Mouse (Mus musculus) neural tube, embryonic 13.5 days (tissue): ENCODE results near the gene Iqcb1. TPM values are rescaled to one million over a fixed set of nuclear protein-coding genes. Genes with fewer than 3 reads are reported as not detected.

ENCODE experiments used
- ATAC-seq: fragments of 200-750 bp; cut with Nextera tagmentation; 2 replicates; pipeline ENCODE4 v1.8.0; 2017; ENCODE audit warnings: low read depth, mild to moderate bottlenecking, moderate TSS enrichment, moderate library complexity
- H3K27ac ChIP-seq: fragments of 300-500 bp; sonication (generic); replicated peaks from 2 replicates; pipeline ENCODE4 v1.5.1; 2015; ENCODE audit warnings: moderate library complexity, mild to moderate bottlenecking, inconsistent platforms
- H3K27me3 ChIP-seq: fragments of 300-500 bp; sonication (generic); 2 replicates; pipeline ENCODE4 v1.6.1; 2015; ENCODE audit warnings: mild to moderate bottlenecking, inconsistent platforms
- H3K36me3 ChIP-seq: fragments of 300-500 bp; sonication (generic); 2 replicates; pipeline ENCODE4 v1.6.1; 2015; ENCODE audit warnings: mild to moderate bottlenecking, inconsistent platforms
- H3K4me1 ChIP-seq: fragments of 300-500 bp; sonication (generic); replicated peaks from 2 replicates; pipeline ENCODE4 v1.6.1; 2015; ENCODE audit warnings: inconsistent platforms
- H3K4me2 ChIP-seq: fragments of 300-500 bp; sonication (generic); 2 replicates; pipeline ENCODE4 v1.6.1; 2015; ENCODE audit warnings: inconsistent platforms, mild to moderate bottlenecking, moderate library complexity
- H3K4me3 ChIP-seq: fragments of 300-500 bp; sonication (generic); 2 replicates; pipeline ENCODE4 v1.5.1; 2015; ENCODE audit warnings: mild to moderate bottlenecking, inconsistent platforms
- H3K9ac ChIP-seq: fragments of 300-500 bp; sonication (generic); 2 replicates; pipeline ENCODE4 v1.6.1; 2015; ENCODE audit warnings: moderate library complexity, mild to moderate bottlenecking, inconsistent platforms
- H3K9me3 ChIP-seq: fragments of 300-500 bp; sonication (generic); 2 replicates; pipeline ENCODE4 v1.6.1; 2016; ENCODE audit warnings: inconsistent platforms
- WGBS: fragments of 180-500 bp; shearing (Covaris S2); methylation state at CpG from one replicate; pipeline ENCODE4 v1.1.7; 2015; 5-methylcytosine and 5-hydroxymethylcytosine counted together
- microRNA-seq: library from miRNA; unstranded; fragments of <30 nt; microRNA quantifications from one replicate; pipeline ENCODE4, GENCODE M21; 2016
- polyA plus RNA-seq: library from polyadenylated mRNA; unstranded; fragments of >200 nt; fragmentation: Nextera tagmentation; extraction: Ambion mirVana; gene quantifications from 2 replicates; pipeline ENCODE4 v1.2.1, GENCODE M21; 2015

The Iqcb1 gene
- polyA plus RNA-seq, 1 experiment from 2014 or later: 59.3 TPM

DNA sequence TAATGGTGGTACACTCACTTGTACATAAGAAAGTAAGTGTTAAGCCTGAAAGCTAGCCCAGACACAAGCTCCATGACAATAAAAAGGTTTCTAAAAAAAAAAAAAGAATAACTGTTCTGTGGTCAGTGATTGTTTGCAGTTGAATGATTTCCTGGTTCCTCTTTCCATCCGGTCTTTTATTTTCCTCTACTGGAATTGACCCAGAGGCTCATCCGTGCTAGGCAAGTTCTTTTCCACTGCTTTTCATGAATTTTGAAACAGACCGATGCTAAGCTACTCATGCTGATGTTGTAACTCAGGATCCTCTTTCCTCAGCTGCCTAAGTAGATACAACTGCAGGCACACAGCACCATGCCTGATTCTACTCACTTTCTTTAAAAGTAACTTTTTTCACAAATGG, 92.2 kb downstream of the Iqcb1 start:
- Histone ChIP-seq H3K36me3 (peaks cover 86% of the 10 kb centered on the region), H3K27ac (no peak overlapping the region), H3K4me1 (no peaks in the 10 kb centered on the region), H3K4me3 (no peak overlapping the region), H3K9me3 (no peaks in the 10 kb centered on the region), H3K27me3 (no peaks in the 10 kb centered on the region), H3K4me2 (no peak overlapping the region), H3K9ac (no peak overlapping the region)
- whole genome bisulfite sequencing: 90% methylated on average over 3 of the region's 3 CpGs
- ATAC-seq: no peak

DNA sequence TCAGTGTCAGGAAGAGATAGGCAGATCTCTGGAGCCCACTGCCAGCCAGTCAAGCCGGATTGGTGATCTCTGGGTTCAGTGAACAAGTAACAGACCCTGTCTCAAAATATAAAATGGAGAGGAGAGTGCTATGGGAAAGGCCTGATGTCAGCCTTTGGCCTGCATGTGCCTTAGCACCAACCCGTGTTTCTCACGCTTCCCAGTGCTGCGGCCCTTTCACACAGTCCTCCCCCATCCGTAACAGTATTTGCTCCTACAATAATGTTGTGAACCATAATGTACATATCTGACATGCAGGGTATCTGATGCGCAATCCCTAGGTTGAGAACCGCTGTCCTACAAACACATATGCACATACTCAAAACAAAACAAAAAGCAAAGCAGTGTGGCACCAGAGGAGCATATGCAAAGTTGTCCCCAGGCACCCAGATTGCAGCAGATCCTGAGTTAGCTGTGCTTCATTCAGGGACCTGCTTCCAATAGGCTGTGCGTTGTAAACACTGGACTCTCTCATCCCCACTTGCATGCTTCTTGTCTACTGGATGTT, 93.0 kb downstream of the Iqcb1 start:
- H3K4me1 ChIP-seq: no peaks in the 10 kb centered on the region
- peaks cover 86% of the 10 kb centered on the region for H3K36me3 ChIP-seq
- no peak overlapping the region for H3K27ac ChIP-seq
- ATAC-seq: no peak
- H3K9me3 ChIP-seq: no peaks in the 10 kb centered on the region
- no peak overlapping the region for H3K4me3 ChIP-seq
- H3K9ac ChIP-seq: no peak overlapping the region
- H3K4me2 ChIP-seq: no peak overlapping the region
- 93% methylated on average over 8 of the region's 8 CpGs for WGBS
- H3K27me3 ChIP-seq: no peaks in the 10 kb centered on the region

DNA sequence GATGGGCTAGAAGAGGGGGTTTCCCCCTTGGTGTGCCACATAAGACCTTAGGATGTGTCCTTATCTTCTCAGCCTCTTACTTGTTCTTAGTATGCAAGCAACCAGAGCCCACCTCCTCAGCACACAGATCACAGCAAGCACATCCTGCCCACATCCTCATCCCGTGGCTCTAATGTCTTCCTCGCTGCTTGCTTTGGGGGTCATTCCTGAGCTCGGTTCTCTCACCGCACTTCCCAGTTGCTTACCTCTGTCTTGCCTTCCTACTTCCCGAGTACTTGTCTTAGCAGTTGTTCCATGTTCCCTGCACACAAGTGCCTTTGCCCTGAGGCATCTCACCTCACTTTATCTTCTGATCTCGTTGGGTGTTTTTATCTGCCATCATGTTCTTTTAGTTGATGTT, 93.8 kb downstream of the Iqcb1 start:
- Histone ChIP-seq H3K4me1 (no peaks in the 10 kb centered on the region), H3K27ac (no peak overlapping the region), H3K36me3 (peaks cover 87% of the 10 kb centered on the region), H3K27me3 (no peaks in the 10 kb centered on the region), H3K4me2 (no peak overlapping the region), H3K9me3 (no peaks in the 10 kb centered on the region), H3K9ac (no peak overlapping the region), H3K4me3 (no peak overlapping the region)
- ATAC-seq: no peak
- 91% methylated on average over 6 of the region's 6 CpGs for WGBS

Small RNAs within 50 kb of the gene (microRNA-seq; reads per million reads assigned to microRNA genes)
- not detected for gene Gm22617

Other genes with a start within 250 kb of the Iqcb1 start
- gene Cd86, start 162.3 kb upstream of the Iqcb1 start, polyA plus RNA-seq: 1.6 and 1.9 TPM in 2 replicates
- not detected in 2 replicates for gene Ildr1, start 134.4 kb upstream of the Iqcb1 start, polyA plus RNA-seq
- gene Slc15a2, start 43.4 kb upstream of the Iqcb1 start, polyA plus RNA-seq: 13.4 and 13.6 TPM in 2 replicates
- gene Eaf2, start 46.6 kb downstream of the Iqcb1 start, polyA plus RNA-seq: 0.48 and 0.77 TPM in 2 replicates
- gene Golgb1, start 46.8 kb downstream of the Iqcb1 start, polyA plus RNA-seq: 90.6 and 91.7 TPM in 2 replicates
- gene Hcls1, start 106.6 kb downstream of the Iqcb1 start, polyA plus RNA-seq: 3.0 and 3.8 TPM in 2 replicates
- 0.06 TPM in 1 of 2 replicates, not detected in the other for gene Fbxo40, start 162.1 kb downstream of the Iqcb1 start, polyA plus RNA-seq
- 3.5 and 4.2 TPM in 2 replicates for gene Polq, start 183.4 kb downstream of the Iqcb1 start, polyA plus RNA-seq